Mouse (Mus musculus): Measurements from ENCODE around the gene Kxd1. TPM values are rescaled to one million over a fixed set of nuclear protein-coding genes. Genes with fewer than 3 reads are reported as not detected.

The Kxd1 gene
- polyA plus RNA-seq, 1 experiment from 2014 or later: 77.6 TPM

DNA sequence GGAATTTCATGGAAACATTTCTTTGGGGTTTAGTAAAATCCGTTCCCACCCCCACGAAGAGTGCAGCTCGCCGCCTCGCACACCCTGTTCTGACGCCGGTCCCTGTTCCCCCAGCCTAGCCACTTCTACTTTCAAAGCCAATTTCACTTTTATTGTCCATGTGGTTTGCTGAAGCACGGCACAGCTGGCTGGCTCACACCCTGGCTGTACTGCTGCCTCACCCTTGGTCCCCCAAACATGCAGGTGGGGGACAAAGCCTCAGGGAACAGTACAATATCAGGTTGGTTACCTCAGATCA is 65.3 kb downstream of the Kxd1 start:
- Histone ChIP-seq H3K9ac (ENCODE audit: low read length) (no peak overlapping the region), H3K9me3 (replicated peaks; ENCODE audit: control insufficient read depth, low read length) (no peaks in the 10 kb centered on the region), H3K4me2 (ENCODE audit: low read depth, low read length) (no peak overlapping the region), H3K4me1 (ENCODE audit: control insufficient read depth, insufficient read depth, low read length) (peaks cover 19% of the 10 kb centered on the region), H3K27me3 (ENCODE audit: control insufficient read depth, insufficient read depth, low read length) (no peaks in the 10 kb centered on the region), H3K36me3 (ENCODE audit: control insufficient read depth, insufficient read depth) (no peaks in the 10 kb centered on the region), H3K27ac (ENCODE audit: low read length) (no peak overlapping the region), H3K4me3 (ENCODE audit: low read length) (no peak overlapping the region)
- 90% methylated on average over 8 of the region's 8 CpGs for WGBS
- no peak for ATAC-seq (replicated peaks; ENCODE audit: extremely low read depth, insufficient read depth, low FRiP score)

DNA sequence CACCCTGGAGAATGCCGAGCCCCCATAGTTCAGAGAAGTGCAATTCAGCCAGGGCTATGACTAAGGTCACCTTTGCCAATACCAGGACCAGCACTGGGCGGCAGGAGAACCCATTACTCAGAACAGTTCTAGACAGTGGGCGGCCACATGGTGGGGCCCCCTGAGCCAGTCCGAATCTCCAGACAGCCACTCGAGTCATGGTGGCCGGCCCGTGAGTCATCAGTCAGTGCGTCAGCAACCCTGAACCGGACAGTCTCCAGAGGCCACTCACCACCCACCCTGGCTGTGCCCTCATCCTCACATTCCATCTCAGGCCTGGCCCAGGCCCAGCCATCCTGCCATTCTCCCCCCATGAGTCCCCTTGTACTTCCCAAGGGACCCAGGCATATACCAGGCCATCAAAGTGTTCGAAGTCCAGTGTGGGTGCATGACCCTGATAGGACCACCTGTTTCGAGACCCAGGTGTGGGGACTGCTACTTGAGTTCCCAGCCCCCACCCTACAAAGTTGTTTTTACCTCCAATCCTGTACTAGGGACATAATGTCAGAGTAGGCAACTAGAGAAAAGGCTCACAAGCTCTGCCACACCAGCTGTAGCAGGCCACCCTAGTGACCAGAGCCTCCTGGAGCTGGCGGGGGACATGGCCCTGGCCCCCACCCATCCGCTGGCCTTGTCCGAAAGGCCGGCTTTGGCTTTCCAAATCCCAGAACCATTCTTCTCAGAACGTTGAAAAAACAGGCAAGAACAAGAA is 65.8 kb downstream of the Kxd1 start:
- ATAC-seq (replicated peaks; ENCODE audit: extremely low read depth, insufficient read depth, low FRiP score): 0 out of 2 replicates have a peak, but pooled peaks have one; percentile 23
- WGBS: 73% methylated on average over 16 of the region's 16 CpGs
- Histone ChIP-seq H3K27me3 (ENCODE audit: control insufficient read depth, insufficient read depth, low read length) (no peaks in the 10 kb centered on the region), H3K4me3 (ENCODE audit: low read length) (no peak overlapping the region), H3K9me3 (replicated peaks; ENCODE audit: control insufficient read depth, low read length) (no peaks in the 10 kb centered on the region), H3K27ac (ENCODE audit: low read length) (no peak overlapping the region), H3K36me3 (ENCODE audit: control insufficient read depth, insufficient read depth) (no peaks in the 10 kb centered on the region), H3K4me2 (ENCODE audit: low read depth, low read length) (no peak overlapping the region), H3K4me1 (ENCODE audit: control insufficient read depth, insufficient read depth, low read length) (peaks cover 16% of the 10 kb centered on the region), H3K9ac (ENCODE audit: low read length) (no peak overlapping the region)

GRCm38 (mm10) chr8:70460606-70461005 is 67.2 kb downstream of the Kxd1 start:
- H3K27ac ChIP-seq (ENCODE audit: low read length): no peak overlapping the region
- H3K9ac ChIP-seq (ENCODE audit: low read length): no peak overlapping the region
- H3K4me2 ChIP-seq (ENCODE audit: low read depth, low read length): no peak overlapping the region
- H3K9me3 ChIP-seq (replicated peaks; ENCODE audit: control insufficient read depth, low read length): no peaks in the 10 kb centered on the region
- H3K4me3 ChIP-seq (ENCODE audit: low read length): no peak overlapping the region
- H3K36me3 ChIP-seq (ENCODE audit: control insufficient read depth, insufficient read depth): no peaks in the 10 kb centered on the region
- WGBS: 48% methylated on average over 9 of the region's 9 CpGs
- ATAC-seq (replicated peaks; ENCODE audit: extremely low read depth, insufficient read depth, low FRiP score): peak; percentile 60
- no peaks in the 10 kb centered on the region for H3K27me3 ChIP-seq (ENCODE audit: control insufficient read depth, insufficient read depth, low read length)
- peaks cover 16% of the 10 kb centered on the region for H3K4me1 ChIP-seq (ENCODE audit: control insufficient read depth, insufficient read depth, low read length)

DNA sequence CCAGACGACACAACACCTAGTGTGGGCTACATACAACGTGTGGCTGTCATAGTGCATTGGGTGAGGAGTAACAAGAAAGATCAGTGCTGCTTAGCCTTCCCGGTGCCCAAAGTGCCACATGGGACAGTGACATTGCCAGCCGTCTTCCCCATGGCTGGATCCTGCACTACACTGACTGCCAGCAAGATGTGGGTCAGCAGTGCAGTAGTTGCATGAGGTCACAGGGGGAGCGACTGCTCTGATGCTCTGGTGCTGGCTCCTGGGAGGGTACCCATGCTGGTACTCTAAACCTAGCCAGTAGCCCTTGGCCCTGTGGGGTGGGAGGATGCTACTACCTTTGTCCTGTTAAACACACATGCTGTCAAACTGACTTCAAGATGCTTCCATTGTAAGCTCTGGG is 67.6 kb downstream of the Kxd1 start:
- Histone ChIP-seq H3K9me3 (replicated peaks; ENCODE audit: control insufficient read depth, low read length) (no peaks in the 10 kb centered on the region), H3K27me3 (ENCODE audit: control insufficient read depth, insufficient read depth, low read length) (no peaks in the 10 kb centered on the region), H3K4me3 (ENCODE audit: low read length) (no peak overlapping the region), H3K9ac (ENCODE audit: low read length) (no peak overlapping the region), H3K4me1 (ENCODE audit: control insufficient read depth, insufficient read depth, low read length) (peaks cover 16% of the 10 kb centered on the region), H3K4me2 (ENCODE audit: low read depth, low read length) (no peak overlapping the region), H3K27ac (ENCODE audit: low read length) (no peak overlapping the region), H3K36me3 (ENCODE audit: control insufficient read depth, insufficient read depth) (no peaks in the 10 kb centered on the region)
- no peak for ATAC-seq (replicated peaks; ENCODE audit: extremely low read depth, insufficient read depth, low FRiP score)
- 81% methylated on average over 5 of the region's 5 CpGs for WGBS

DNA sequence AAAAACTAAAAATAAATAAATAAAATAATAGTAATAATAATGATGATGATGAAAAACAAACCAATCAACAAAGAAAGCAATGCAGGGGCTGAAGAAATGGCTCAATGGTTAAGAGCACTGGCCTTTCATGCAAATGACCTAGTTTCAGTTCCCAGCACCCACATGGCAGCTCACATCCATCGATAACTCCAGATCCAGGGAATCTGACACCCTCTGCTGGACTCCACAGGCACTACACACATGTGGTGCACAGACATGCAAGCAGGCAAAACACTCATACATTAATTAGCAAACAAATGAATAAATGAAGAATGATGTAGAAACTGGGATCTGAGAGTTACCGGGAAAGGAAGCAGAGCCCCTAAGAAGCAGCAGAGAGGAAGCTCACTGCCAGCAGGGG is 68.1 kb downstream of the Kxd1 start:
- Histone ChIP-seq H3K4me2 (ENCODE audit: low read depth, low read length) (no peak overlapping the region), H3K4me3 (ENCODE audit: low read length) (no peak overlapping the region), H3K9me3 (replicated peaks; ENCODE audit: control insufficient read depth, low read length) (no peaks in the 10 kb centered on the region), H3K27ac (ENCODE audit: low read length) (no peak overlapping the region), H3K36me3 (ENCODE audit: control insufficient read depth, insufficient read depth) (no peaks in the 10 kb centered on the region), H3K9ac (ENCODE audit: low read length) (no peak overlapping the region), H3K27me3 (ENCODE audit: control insufficient read depth, insufficient read depth, low read length) (no peaks in the 10 kb centered on the region), H3K4me1 (ENCODE audit: control insufficient read depth, insufficient read depth, low read length) (peaks cover 16% of the 10 kb centered on the region)
- 98% methylated on average over 2 of the region's 2 CpGs for WGBS
- ATAC-seq (replicated peaks; ENCODE audit: extremely low read depth, insufficient read depth, low FRiP score): no peak

- H3K9ac ChIP-seq (ENCODE audit: low read length): no peak overlapping the region
- WGBS: 64% methylated on average over 3 of the region's 3 CpGs
- no peak overlapping the region for H3K4me2 ChIP-seq (ENCODE audit: low read depth, low read length)
- no peaks in the 10 kb centered on the region for H3K36me3 ChIP-seq (ENCODE audit: control insufficient read depth, insufficient read depth)
- H3K4me3 ChIP-seq (ENCODE audit: low read length): no peak overlapping the region
- H3K4me1 ChIP-seq (ENCODE audit: control insufficient read depth, insufficient read depth, low read length): peaks cover 27% of the 10 kb centered on the region
- no peak for ATAC-seq (replicated peaks; ENCODE audit: extremely low read depth, insufficient read depth, low FRiP score)
- H3K27me3 ChIP-seq (ENCODE audit: control insufficient read depth, insufficient read depth, low read length): no peaks in the 10 kb centered on the region
- no peaks in the 10 kb centered on the region for H3K9me3 ChIP-seq (replicated peaks; ENCODE audit: control insufficient read depth, low read length)
- H3K27ac ChIP-seq (ENCODE audit: low read length): no peak overlapping the region
Measured at GRCm38 (mm10) chr8:70458462-70458861, 69.3 kb downstream of the Kxd1 start.

Other genes with a start within 250 kb of the Kxd1 start
- gene Homer3, start 245.1 kb downstream of the Kxd1 start, polyA plus RNA-seq (2015; fragmentation: Nextera tagmentation; extraction: Ambion mirVana): 26.6 and 30.2 TPM in 2 replicates
- gene Ddx49, start 225.5 kb downstream of the Kxd1 start, polyA plus RNA-seq (2015; fragmentation: Nextera tagmentation; extraction: Ambion mirVana): 34.1 and 34.2 TPM in 2 replicates
- gene Cope, start 225.4 kb downstream of the Kxd1 start, polyA plus RNA-seq (2015; fragmentation: Nextera tagmentation; extraction: Ambion mirVana): 326 and 334 TPM in 2 replicates
- 1.3 TPM in 2 replicates for gene Cers1, start 212.2 kb downstream of the Kxd1 start, polyA plus RNA-seq (2015; fragmentation: Nextera tagmentation; extraction: Ambion mirVana)
- 0.45 and 1.4 TPM in 2 replicates for gene Gdf1, start 198.1 kb downstream of the Kxd1 start, polyA plus RNA-seq (2015; fragmentation: Nextera tagmentation; extraction: Ambion mirVana)
- 7.9 and 9.7 TPM in 2 replicates for gene Upf1, start 174.7 kb downstream of the Kxd1 start, polyA plus RNA-seq (2015; fragmentation: Nextera tagmentation; extraction: Ambion mirVana)
- gene Comp, start 154.4 kb downstream of the Kxd1 start, polyA plus RNA-seq (2015; fragmentation: Nextera tagmentation; extraction: Ambion mirVana): 3.0 and 4.3 TPM in 2 replicates
- 10.2 and 10.7 TPM in 2 replicates for gene Crtc1, start 88.4 kb downstream of the Kxd1 start, polyA plus RNA-seq (2015; fragmentation: Nextera tagmentation; extraction: Ambion mirVana)
- gene Klhl26, start 51.0 kb downstream of the Kxd1 start, polyA plus RNA-seq (2015; fragmentation: Nextera tagmentation; extraction: Ambion mirVana): 9.9 and 12.4 TPM in 2 replicates
- gene Tmem59l, start 40.6 kb downstream of the Kxd1 start, polyA plus RNA-seq (2015; fragmentation: Nextera tagmentation; extraction: Ambion mirVana): 0.13 and 0.41 TPM in 2 replicates
- gene Crlf1, start 34.8 kb downstream of the Kxd1 start, polyA plus RNA-seq (2015; fragmentation: Nextera tagmentation; extraction: Ambion mirVana): 3.2 and 17.8 TPM in 2 replicates
- 122 and 129 TPM in 2 replicates for gene Rex1bd, start 21.2 kb downstream of the Kxd1 start, polyA plus RNA-seq (2015; fragmentation: Nextera tagmentation; extraction: Ambion mirVana)
- 691 and 770 TPM in 2 replicates for gene Uba52, start 17.2 kb downstream of the Kxd1 start, polyA plus RNA-seq (2015; fragmentation: Nextera tagmentation; extraction: Ambion mirVana)
- gene Fkbp8, start 232 bp downstream of the Kxd1 start, polyA plus RNA-seq (2015; fragmentation: Nextera tagmentation; extraction: Ambion mirVana): 273 and 275 TPM in 2 replicates
- gene Ell, start 11.5 kb upstream of the Kxd1 start, polyA plus RNA-seq (2015; fragmentation: Nextera tagmentation; extraction: Ambion mirVana): 14.0 and 15.4 TPM in 2 replicates
- 111 and 117 TPM in 2 replicates for gene Isyna1, start 66.4 kb upstream of the Kxd1 start, polyA plus RNA-seq (2015; fragmentation: Nextera tagmentation; extraction: Ambion mirVana)
- gene Ssbp4, start 80.9 kb upstream of the Kxd1 start, polyA plus RNA-seq (2015; fragmentation: Nextera tagmentation; extraction: Ambion mirVana): 68.4 and 69.5 TPM in 2 replicates
- gene Lrrc25, start 88.2 kb upstream of the Kxd1 start, polyA plus RNA-seq (2015; fragmentation: Nextera tagmentation; extraction: Ambion mirVana): 1.8 and 2.3 TPM in 2 replicates
- gene Gdf15, start 104.5 kb upstream of the Kxd1 start, polyA plus RNA-seq (2015; fragmentation: Nextera tagmentation; extraction: Ambion mirVana): 1.2 and 1.6 TPM in 2 replicates
- gene Pgpep1, start 132.4 kb upstream of the Kxd1 start, polyA plus RNA-seq (2015; fragmentation: Nextera tagmentation; extraction: Ambion mirVana): 35.5 and 36.7 TPM in 2 replicates
- gene Lsm4, start 145.3 kb upstream of the Kxd1 start, polyA plus RNA-seq (2015; fragmentation: Nextera tagmentation; extraction: Ambion mirVana): 252 and 258 TPM in 2 replicates
- gene Jund, start 171.0 kb upstream of the Kxd1 start, polyA plus RNA-seq (2015; fragmentation: Nextera tagmentation; extraction: Ambion mirVana): 58.7 and 59.3 TPM in 2 replicates
- gene Iqcn, start 175.5 kb upstream of the Kxd1 start, polyA plus RNA-seq (2015; fragmentation: Nextera tagmentation; extraction: Ambion mirVana): 0.05 TPM in 1 of 2 replicates, not detected in the other
- gene Gm3336, start 190.6 kb upstream of the Kxd1 start, polyA plus RNA-seq (2015; fragmentation: Nextera tagmentation; extraction: Ambion mirVana): not detected in 2 replicates
- gene Pde4c, start 195.8 kb upstream of the Kxd1 start, polyA plus RNA-seq (2015; fragmentation: Nextera tagmentation; extraction: Ambion mirVana): 0.38 and 0.55 TPM in 2 replicates
- 29.1 and 30.0 TPM in 2 replicates for gene Rab3a, start 226.7 kb upstream of the Kxd1 start, polyA plus RNA-seq (2015; fragmentation: Nextera tagmentation; extraction: Ambion mirVana)
- 44.0 and 50.5 TPM in 2 replicates for gene Mpv17l2, start 233.0 kb upstream of the Kxd1 start, polyA plus RNA-seq (2015; fragmentation: Nextera tagmentation; extraction: Ambion mirVana)
- 42.1 and 43.3 TPM in 2 replicates for gene Pik3r2, start 248.8 kb upstream of the Kxd1 start, polyA plus RNA-seq (2015; fragmentation: Nextera tagmentation; extraction: Ambion mirVana)

All from heart, embryonic 16.5 days (tissue).